Mouse (Mus musculus) C2C12 (cell line): ENCODE measurements at regions not wholly inside any gene's neighbourhood (a gene's known extent, or its start where the extent isn't known, plus 50 kb on each side); places are given as distances from the start of the nearest gene placed in this dataset.

Experiments used
- CEBPB ChIP-seq: IDR thresholded peaks from one replicate; pipeline ENCODE4 v1.6.1; 2011; ENCODE audit warnings: low read depth, mild to moderate bottlenecking, control low read depth, moderate library complexity
- CTCF ChIP-seq: IDR thresholded peaks from one replicate; pipeline ENCODE4 v1.5.1; 2011; ENCODE audit not compliant: control insufficient read depth, insufficient read depth, insufficient read length
- MAX ChIP-seq: IDR thresholded peaks from one replicate; pipeline ENCODE4 v1.6.1; 2011; ENCODE audit warnings: mild to moderate bottlenecking, control low read depth
- USF1 ChIP-seq: IDR thresholded peaks from one replicate; pipeline ENCODE4 v1.6.1; 2011; ENCODE audit warnings: low read depth, mild to moderate bottlenecking, control low read depth, moderate library complexity

- TF ChIP-seq CTCF (no peak), MAX (no peak), CEBPB (no peak), USF1 (peak; percentile 91)
Measured at GRCm38 (mm10) chr19:54114588-54115317, 70.8 kb downstream of the Adra2a start.
